Mouse (Mus musculus) hindbrain, postnatal 0 days (tissue): ENCODE measurements around the gene Gm19426. TPM values are rescaled to one million over a fixed set of nuclear protein-coding genes. Genes with fewer than 3 reads are reported as not detected.

Experiments used
- ATAC-seq: fragments of 200-750 bp; cut with Nextera tagmentation; 2 replicates; pipeline ENCODE4 v1.8.0; 2017; ENCODE audit warnings: mild to moderate bottlenecking, moderate TSS enrichment, moderate library complexity
- DNase-seq: peaks from one replicate; pipeline ENCODE4 v3.0.0-alpha.2; 2015; ENCODE audit warnings: low spot score
- H3K27ac ChIP-seq: fragments of 300-500 bp; sonication (generic); 2 replicates; pipeline ENCODE4 v1.5.1; 2014; ENCODE audit warnings: mild to moderate bottlenecking
- H3K27me3 ChIP-seq: fragments of 300-500 bp; sonication (generic); 2 replicates; pipeline ENCODE4 v1.6.1; 2014; ENCODE audit warnings: low read length, mixed read lengths; ENCODE audit not compliant: insufficient read depth
- H3K36me3 ChIP-seq: fragments of 300-500 bp; sonication (generic); 2 replicates; pipeline ENCODE4 v1.6.1; 2014; ENCODE audit warnings: low read length, mixed read lengths; ENCODE audit not compliant: insufficient read depth
- H3K4me1 ChIP-seq: fragments of 300-500 bp; sonication (generic); 2 replicates; pipeline ENCODE4 v1.6.1; 2014; ENCODE audit warnings: antibody characterized with exemption, low read length, mixed read lengths; ENCODE audit not compliant: insufficient read depth
- H3K4me2 ChIP-seq: fragments of 300-500 bp; sonication (generic); 2 replicates; pipeline ENCODE4 v1.6.1; 2014; ENCODE audit warnings: low read depth, mild to moderate bottlenecking, low read length, moderate library complexity, mixed read lengths
- H3K4me3 ChIP-seq: fragments of 300-500 bp; sonication (generic); 2 replicates; pipeline ENCODE4 v1.5.1; 2014; ENCODE audit warnings: low read length
- H3K9ac ChIP-seq: fragments of 300-500 bp; sonication (generic); replicated peaks from 2 replicates; pipeline ENCODE4 v1.6.1; 2014; ENCODE audit warnings: mild to moderate bottlenecking, low read length, moderate library complexity, mixed read lengths
- H3K9me3 ChIP-seq: fragments of 300-500 bp; sonication (generic); 2 replicates; pipeline ENCODE4 v1.6.1; 2016; ENCODE audit warnings: low read length, mixed read lengths
- CTCF ChIP-seq: IDR thresholded peaks from 2 replicates; pipeline ENCODE4 v1.5.1; 2016; ENCODE audit warnings: antibody characterized with exemption, control low read depth, low read depth
- WGBS: fragments of 180-500 bp; shearing (Covaris S2); extraction: QIAGEN DNeasy Blood & Tissue Kit; methylation state at CpG from one replicate; pipeline ENCODE4 v1.1.7; 2014; 5-methylcytosine and 5-hydroxymethylcytosine counted together
- polyA plus RNA-seq: library from polyadenylated mRNA; unstranded; fragments of >200 nt; fragmentation: Nextera tagmentation; extraction: Ambion mirVana; gene quantifications from 2 replicates; pipeline ENCODE4 v1.2.1, GENCODE M21; 2015
- total RNA-seq: library from RNA; depleted of rRNA; stranded (reverse); fragments of >200 nt; gene quantifications from 2 replicates; pipeline ENCODE4 v1.2.3, GENCODE M21; 2014

Gm19426 gene
- total and polyA plus RNA-seq, 2 experiments from 2014 or later: 3.8 to 4.3 TPM

- Histone ChIP-seq H3K9ac (no peak overlapping the region), H3K9me3 (no peaks in the 10 kb centered on the region), H3K27me3 (no peaks in the 10 kb centered on the region), H3K4me2 (no peak overlapping the region), H3K36me3 (no peaks in the 10 kb centered on the region), H3K27ac (no peak overlapping the region), H3K4me1 (peaks cover 6% of the 10 kb centered on the region), H3K4me3 (no peak overlapping the region)
- peak; percentile 51 for TF ChIP-seq CTCF
- ATAC-seq (no peak), DNase-seq (no peak)
- WGBS: 64% methylated on average over 6 of the region's 6 CpGs
Observed at GRCm38 (mm10) chr2:84779210-84779609, 35.8 kb upstream of the Gm19426 start.

- DNase-seq: peak; percentile 50
- H3K4me3 ChIP-seq: no peak overlapping the region
- no peak overlapping the region for H3K4me2 ChIP-seq
- no peak overlapping the region for H3K9ac ChIP-seq
- peak overlapping the region; percentile 66; the same call in 1 of the 2 replicates for H3K27ac ChIP-seq
- H3K36me3 ChIP-seq: no peaks in the 10 kb centered on the region
- peaks cover 6% of the 10 kb centered on the region for H3K4me1 ChIP-seq
- WGBS: 49% methylated on average over 3 of the region's 3 CpGs
- no peak for TF ChIP-seq CTCF
- H3K27me3 ChIP-seq: no peaks in the 10 kb centered on the region
- ATAC-seq: peak; percentile 65; the same call in 1 of the 2 replicates
- no peaks in the 10 kb centered on the region for H3K9me3 ChIP-seq
Observed at GRCm38 (mm10) chr2:84777706-84778105, 34.3 kb upstream of the Gm19426 start.

GRCm38 (mm10) chr2:84775665-84776064 is 32.2 kb upstream of the Gm19426 start:
- 63% methylated on average over 6 of the region's 6 CpGs for WGBS
- DNase-seq (no peak), ATAC-seq (no peak)
- H3K4me3 ChIP-seq: no peak overlapping the region
- no peak for TF ChIP-seq CTCF
- no peaks in the 10 kb centered on the region for H3K27me3 ChIP-seq
- H3K4me2 ChIP-seq: no peak overlapping the region
- peaks cover 6% of the 10 kb centered on the region for H3K4me1 ChIP-seq
- H3K9ac ChIP-seq: no peak overlapping the region
- H3K9me3 ChIP-seq: no peaks in the 10 kb centered on the region
- H3K27ac ChIP-seq: peak overlapping the region; percentile 41; the same call in 1 of the 2 replicates
- no peaks in the 10 kb centered on the region for H3K36me3 ChIP-seq

GRCm38 (mm10) chr2:84775241-84775640 is 31.8 kb upstream of the Gm19426 start, which contains the start of gene Serping1:
TSS of gene Serping1 (minus strand) at chr2:84775444.
- 51% methylated on average over 9 of the region's 9 CpGs for WGBS
- DNase-seq: no peak

GRCm38 (mm10) chr2:84774751-84775150 is 31.3 kb upstream of the Gm19426 start:
- WGBS: 7% methylated on average over 13 of the region's 15 CpGs
- Histone ChIP-seq H3K4me2 (peak overlapping the region; percentile 59), H3K27me3 (no peaks in the 10 kb centered on the region), H3K27ac (peak overlapping the region; percentile 75), H3K4me1 (peaks cover 6% of the 10 kb centered on the region), H3K9ac (peak overlapping the region; percentile 53), H3K4me3 (peak overlapping the region; percentile 27), H3K36me3 (no peaks in the 10 kb centered on the region; the same call in 1 of the 2 replicates), H3K9me3 (no peaks in the 10 kb centered on the region)
- DNase-seq (peak; percentile 75), ATAC-seq (peak; percentile 89)
- TF ChIP-seq CTCF: no peak

More at GRCm38 (mm10) chr2:84775241-84775640, 31.8 kb upstream of the Gm19426 start, which contains the start of gene Serping1:
- H3K4me3 ChIP-seq: peak within 1 kb of the TSS; percentile 27
- TF ChIP-seq CTCF: no peak
- peak within 1 kb of the TSS; percentile 75 for H3K27ac ChIP-seq
- peaks cover 6% of the 10 kb centered on the region for H3K4me1 ChIP-seq
- H3K27me3 ChIP-seq: no peaks in the 10 kb centered on the region
- H3K9ac ChIP-seq: peak within 1 kb of the TSS; percentile 53
- H3K4me2 ChIP-seq: peak within 1 kb of the TSS; percentile 59
- no peaks in the 10 kb centered on the region for H3K9me3 ChIP-seq
- H3K36me3 ChIP-seq: no peaks in the 10 kb centered on the region
- ATAC-seq: 0 out of 2 replicates have a peak, but pooled peaks have one; percentile 45

GRCm38 (mm10) chr2:84773195-84773594 is 29.7 kb upstream of the Gm19426 start:
- DNase-seq: no peak
- Histone ChIP-seq H3K4me2 (no peak overlapping the region), H3K9me3 (no peaks in the 10 kb centered on the region), H3K36me3 (no peaks in the 10 kb centered on the region; the same call in 1 of the 2 replicates), H3K27ac (no peak overlapping the region), H3K4me3 (no peak overlapping the region), H3K4me1 (peaks cover 6% of the 10 kb centered on the region), H3K9ac (no peak overlapping the region), H3K27me3 (no peaks in the 10 kb centered on the region)
- TF ChIP-seq CTCF: no peak
- ATAC-seq: no peak
- 84% methylated on average over 5 of the region's 5 CpGs for WGBS

- ATAC-seq (no peak), DNase-seq (no peak)
- Histone ChIP-seq H3K27me3 (no peaks in the 10 kb centered on the region), H3K9me3 (no peaks in the 10 kb centered on the region), H3K4me2 (no peak overlapping the region), H3K36me3 (no peaks in the 10 kb centered on the region; the same call in 1 of the 2 replicates), H3K9ac (no peak overlapping the region), H3K27ac (no peak overlapping the region), H3K4me1 (peaks cover 6% of the 10 kb centered on the region), H3K4me3 (no peak overlapping the region)
- TF ChIP-seq CTCF: no peak
- WGBS: 88% methylated on average over 4 of the region's 4 CpGs
Observed at GRCm38 (mm10) chr2:84772454-84772853, 29.0 kb upstream of the Gm19426 start.
